Mouse (Mus musculus) sigmoid colon, adult 10 weeks (tissue): ENCODE results near the gene Dennd5a. TPM values are rescaled to one million over a fixed set of nuclear protein-coding genes. Genes with fewer than 3 reads are reported as not detected.

ENCODE experiments used
- polyA plus RNA-seq: library from polyadenylated mRNA; stranded (reverse); fragments of 350-450 nt; fragmentation: Illumina TruSeq; extraction: RNeasy Lipid Tissue Mini Kit (QIAGEN cat#74804); gene quantifications from one replicate; pipeline ENCODE4 v1.2.3, GENCODE M21; 2014; ENCODE audit warnings: low read depth, low replicate concordance

Dennd5a gene
- 25.6 TPM for polyA plus RNA-seq

GRCm38 (mm10) chr7:109959716-109960612, at the start of gene Dennd5a:
Gene Dennd5a (minus strand): TSS chr7:109960470.

GRCm38 (mm10) chr7:109986775-109987174, 26.5 kb upstream of the Dennd5a start, which contains the start of gene Tmem41b:
Gene Tmem41b (minus strand): TSS chr7:109986929.

DNA sequence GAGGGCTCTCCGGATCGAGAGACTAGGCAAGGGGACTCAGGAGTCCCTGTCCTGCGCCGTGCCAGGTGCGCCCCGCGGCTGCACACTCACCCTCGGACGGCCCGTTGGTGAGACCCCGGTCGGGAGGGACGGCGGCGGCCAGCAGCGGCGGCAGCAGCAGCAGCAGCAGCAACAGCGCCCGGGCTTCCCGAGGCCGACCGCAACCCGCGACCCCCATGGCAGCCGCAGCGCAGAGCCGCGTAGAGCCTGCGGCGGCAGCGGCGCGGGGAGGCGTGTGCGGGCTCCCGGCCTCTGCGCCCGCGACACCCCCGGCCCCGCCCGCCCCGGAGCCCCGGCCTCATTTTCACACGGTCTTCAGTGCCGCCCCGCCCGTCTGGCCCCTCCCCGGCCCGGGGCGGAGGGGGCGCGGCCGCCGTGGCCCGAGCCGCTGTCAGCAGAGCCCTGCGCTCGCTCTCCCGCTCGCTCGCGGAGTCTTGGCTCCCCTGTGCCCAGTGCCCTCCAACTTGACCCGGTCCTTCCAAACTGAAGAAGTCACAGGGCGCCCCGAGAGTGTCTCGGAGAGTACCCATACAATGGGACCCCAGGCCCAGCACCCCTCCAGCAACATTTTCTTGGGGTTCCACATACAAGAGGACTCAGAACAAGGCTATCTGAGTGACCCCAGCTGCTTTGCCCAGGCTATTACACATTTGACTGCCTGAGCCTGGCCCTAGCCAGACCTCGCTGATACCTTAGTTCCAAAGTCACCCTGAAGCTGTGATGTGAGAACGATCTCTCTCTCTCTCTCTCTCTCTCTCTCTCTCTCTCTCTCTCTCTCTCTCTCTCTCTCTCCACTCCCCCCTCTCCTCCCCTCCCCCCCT, 94.7 kb downstream of the Dennd5a start, which contains the start of gene Scube2:
TSS of gene Scube2 (minus strand) at position 310 of the 860 bp plus-strand sequence.

Other genes with a start within 250 kb of the Dennd5a start
- gene BC051019, start 236.6 kb downstream of the Dennd5a start, polyA plus RNA-seq, result not detected
- not detected for gene Ascl3, start 228.7 kb downstream of the Dennd5a start, polyA plus RNA-seq
- 132 TPM for gene Tmem9b, start 207.6 kb downstream of the Dennd5a start, polyA plus RNA-seq
- 2.6 TPM for gene Nrip3, start 178.4 kb downstream of the Dennd5a start, polyA plus RNA-seq
- 0.79 TPM for gene Scube2, start 94.8 kb downstream of the Dennd5a start, polyA plus RNA-seq
- 123 TPM for gene Tmem41b, start 26.5 kb upstream of the Dennd5a start, polyA plus RNA-seq
- gene Ipo7, start 57.8 kb upstream of the Dennd5a start, polyA plus RNA-seq, result 275 TPM
- gene Zfp143, start 100.7 kb upstream of the Dennd5a start, polyA plus RNA-seq, result 24.3 TPM
- gene Wee1, start 161.6 kb upstream of the Dennd5a start, polyA plus RNA-seq, result 24.9 TPM